ENCODE assay signal across 7 mouse cellular contexts in the genomic region with DNA sequence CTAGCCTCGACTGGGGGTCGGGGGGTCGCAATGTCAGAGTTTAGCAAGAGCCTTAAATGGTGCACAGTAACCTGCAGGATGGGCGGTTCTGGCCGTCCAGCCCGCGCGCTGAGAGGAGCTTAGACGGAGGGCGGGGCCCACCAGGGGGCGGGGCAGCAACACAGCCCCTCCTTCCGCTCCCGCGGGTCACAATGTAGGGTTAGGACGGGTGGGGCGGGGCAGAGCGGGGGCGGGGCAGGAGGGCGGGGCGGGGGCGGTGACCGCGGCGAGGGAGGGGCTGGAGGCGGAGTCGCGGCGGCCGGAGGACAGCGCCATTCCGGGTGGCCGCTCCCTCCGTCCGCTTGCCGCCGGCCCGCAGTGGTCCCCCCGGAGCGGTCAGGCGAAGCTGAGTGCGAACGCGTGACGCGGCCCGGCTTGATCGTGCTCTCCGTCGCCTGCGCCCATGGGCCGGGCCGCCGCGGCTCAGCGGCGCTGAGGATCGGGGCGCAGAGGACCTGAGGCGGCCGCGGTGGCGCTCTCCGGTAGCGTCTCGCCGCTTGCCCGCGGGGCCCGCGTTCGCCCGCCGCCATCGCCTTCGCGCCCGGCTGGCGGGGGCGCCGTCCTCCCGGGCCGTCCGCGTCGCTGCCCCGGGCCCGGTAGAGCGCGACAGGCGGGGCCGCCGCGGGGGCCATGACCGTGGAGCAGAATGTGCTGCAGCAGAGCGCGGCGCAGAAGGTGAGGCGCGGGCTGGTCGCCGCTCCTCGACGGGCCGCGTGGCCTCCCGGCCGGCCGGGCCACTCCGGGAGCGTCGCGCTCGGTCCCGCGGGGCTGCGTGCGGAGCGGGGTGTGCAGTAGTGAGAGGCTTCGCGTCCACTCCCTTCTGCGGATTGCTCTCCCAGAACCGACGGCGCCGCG. TPM values are rescaled to one million over a fixed set of nuclear protein-coding genes. Genes with fewer than 3 reads are reported as not detected.
DNase-seq lines count a peak whose midpoint lies in the region; ATAC-seq lines count a peak whose summit lies in the region.

A gene (plus strand): TSS at position 280 of the 894 bp plus-strand sequence.

- H3K27me3 ChIP-seq in embryonic facial prominence, embryonic 10.5 days (replicated peaks; ENCODE audit: low read depth, poor library complexity, severe bottlenecking): no peaks in the 10 kb centered on the region
- H3K27me3 ChIP-seq in intestine, embryonic 16.5 days (replicated peaks; ENCODE audit: control insufficient read depth, insufficient read depth, low read length): no peaks in the 10 kb centered on the region
- no peaks in the 10 kb centered on the region for H3K27me3 ChIP-seq in limb, embryonic 10.5 days (ENCODE audit: low read depth, poor library complexity, severe bottlenecking)
- no peaks in the 10 kb centered on the region for H3K27me3 ChIP-seq in midbrain, embryonic 12.5 days

- H3K36me3 ChIP-seq in embryonic facial prominence, embryonic 10.5 days (replicated peaks): no peaks in the 10 kb centered on the region
- no peaks in the 10 kb centered on the region for H3K36me3 ChIP-seq in intestine, embryonic 16.5 days (ENCODE audit: control insufficient read depth, insufficient read depth, low read length)
- no peaks in the 10 kb centered on the region for H3K36me3 ChIP-seq in limb, embryonic 10.5 days
- no peaks in the 10 kb centered on the region for H3K36me3 ChIP-seq in midbrain, embryonic 12.5 days

- H3K9ac ChIP-seq in intestine, embryonic 16.5 days (ENCODE audit: low read depth, low read length): peak within 1 kb of the TSS; percentile 89
- peak within 1 kb of the TSS; percentile 76 for H3K9ac ChIP-seq in midbrain, embryonic 12.5 days (replicated peaks)

- peak; percentile 96 for DNase-seq in adrenal gland, postnatal 10 days
- peak; percentile 97 for DNase-seq in embryonic facial prominence, embryonic 10.5 days (ENCODE audit: low spot score)
- DNase-seq in gonadal fat pad, adult 2 months (ENCODE audit: low read depth): no peak
- DNase-seq in limb, embryonic 10.5 days (ENCODE audit: low spot score): peak; percentile 97
- DNase-seq in skeletal muscle tissue, adult 2 months (ENCODE audit: low read depth, low spot score): peak; percentile 85

- H3K9me3 ChIP-seq in embryonic facial prominence, embryonic 10.5 days: no peaks in the 10 kb centered on the region
- H3K9me3 ChIP-seq in intestine, embryonic 16.5 days (ENCODE audit: control insufficient read depth, low read length): no peaks in the 10 kb centered on the region
- H3K9me3 ChIP-seq in limb, embryonic 10.5 days (replicated peaks): no peaks in the 10 kb centered on the region
- H3K9me3 ChIP-seq in midbrain, embryonic 12.5 days: no peaks in the 10 kb centered on the region

- WGBS in embryonic facial prominence, embryonic 10.5 days: under 1% methylated on average over 126 of the region's 126 CpGs
- WGBS in intestine, embryonic 16.5 days: under 1% methylated on average over 103 of the region's 126 CpGs
- under 1% methylated on average over 113 of the region's 126 CpGs for WGBS in limb, embryonic 10.5 days
- 1% methylated on average over 103 of the region's 126 CpGs for WGBS in midbrain, embryonic 12.5 days

- peaks cover 39% of the 10 kb centered on the region for H3K4me1 ChIP-seq in embryonic facial prominence, embryonic 10.5 days
- no peaks in the 10 kb centered on the region for H3K4me1 ChIP-seq in intestine, embryonic 16.5 days (ENCODE audit: control insufficient read depth, insufficient read depth, low read length)
- H3K4me1 ChIP-seq in limb, embryonic 10.5 days: peaks cover 25% of the 10 kb centered on the region
- H3K4me1 ChIP-seq in midbrain, embryonic 12.5 days: peaks cover 11% of the 10 kb centered on the region; the same call in 1 of the 2 replicates

- H3K27ac ChIP-seq in embryonic facial prominence, embryonic 10.5 days (replicated peaks): peak within 1 kb of the TSS; percentile 96
- peak within 1 kb of the TSS; percentile 96 for H3K27ac ChIP-seq in intestine, embryonic 16.5 days (ENCODE audit: low read length)
- H3K27ac ChIP-seq in limb, embryonic 10.5 days: peak within 1 kb of the TSS; percentile 96
- H3K27ac ChIP-seq in midbrain, embryonic 12.5 days (replicated peaks): peak within 1 kb of the TSS; percentile 81

- peak within 1 kb of the TSS; percentile 86 for H3K4me3 ChIP-seq in embryonic facial prominence, embryonic 10.5 days
- peak within 1 kb of the TSS; percentile 83 for H3K4me3 ChIP-seq in intestine, embryonic 16.5 days (ENCODE audit: low read length)
- peak within 1 kb of the TSS; percentile 85 for H3K4me3 ChIP-seq in limb, embryonic 10.5 days
- H3K4me3 ChIP-seq in midbrain, embryonic 12.5 days: peak within 1 kb of the TSS; percentile 87

- peak; percentile 96 for ATAC-seq in intestine, embryonic 16.5 days
- ATAC-seq in midbrain, embryonic 12.5 days (ENCODE audit: low FRiP score, low read depth): peak; percentile 97

- H3K4me2 ChIP-seq in intestine, embryonic 16.5 days (ENCODE audit: low read depth, low read length): peak within 1 kb of the TSS; percentile 53
- peak within 1 kb of the TSS; percentile 67 for H3K4me2 ChIP-seq in midbrain, embryonic 12.5 days (replicated peaks)

RNA-seq across cellular contexts. Expression of the gene that starts here (rescaled TPM):
- 10 to 100 TPM; 55.2 to 62.8 TPM for total RNA-seq in adrenal gland, postnatal 10 days (2021)
- polyA plus RNA-seq in embryonic facial prominence, embryonic 10.5 days (2016; fragmentation: Nextera tagmentation; extraction: Ambion mirVana): 20.4 and 21.7 TPM in 2 replicates
- 14.9 and 17.2 TPM in 2 replicates for polyA plus RNA-seq in gonadal fat pad, adult 2 months (2012; rRNA removed)
- polyA plus RNA-seq in intestine, embryonic 16.5 days (2015; fragmentation: Nextera tagmentation; extraction: Ambion mirVana): 4.1 and 9.6 TPM in 2 replicates
- polyA plus RNA-seq in limb, embryonic 10.5 days (2016; fragmentation: Nextera tagmentation; extraction: Ambion mirVana): 17.1 and 17.2 TPM in 2 replicates
- 19.9 TPM in 2 replicates for polyA plus RNA-seq in midbrain, embryonic 12.5 days (2016; fragmentation: Nextera tagmentation; extraction: Ambion mirVana)
